Mouse (Mus musculus): ENCODE data around the gene Gpr37l1. TPM values are rescaled to one million over a fixed set of nuclear protein-coding genes. Genes with fewer than 3 reads are reported as not detected.
"Not testable (repeated sequence)": the region's sequence is repeated elsewhere in the genome, so short reads cannot be mapped to it uniquely, and the experiment has no call there.

Gpr37l1 gene
- polyA plus RNA-seq, 1 experiment, result 555 TPM

- Histone ChIP-seq H3K27ac (ENCODE audit: insufficient read depth, low read length) (no peak overlapping the region), H3K4me3 (replicated peaks; ENCODE audit: insufficient read depth, low read depth, low read length) (no peak overlapping the region), H3K4me1 (ENCODE audit: control insufficient read depth, insufficient read depth, low read length) (0 out of 2 replicates have a peak, but pooled peaks cover 6% of the 10 kb centered on the region), H3K27me3 (ENCODE audit: control insufficient read depth, insufficient read depth, low read length) (no peaks in the 10 kb centered on the region)
- DNase-seq, result no peak
- 24% methylated on average over 8 of the region's 8 CpGs for WGBS
- no peak for TF ChIP-seq POLR2A (IDR thresholded peaks at IDR 0.05; ENCODE audit: borderline replicate concordance, insufficient read depth, low read length)
- TF ChIP-seq CTCF (IDR thresholded peaks at IDR 0.05; ENCODE audit: borderline replicate concordance, insufficient read depth, low read depth, low read length), result no peak
Measured at GRCm38 (mm10) chr1:135125990-135126389, 41.5 kb downstream of the Gpr37l1 start.

GRCm38 (mm10) chr1:135124573-135125363, 42.7 kb downstream of the Gpr37l1 start:
- 98% methylated on average over 8 of the region's 8 CpGs for WGBS
- no peak for TF ChIP-seq CTCF (IDR thresholded peaks at IDR 0.05; ENCODE audit: borderline replicate concordance, insufficient read depth, low read depth, low read length)
- no peak for TF ChIP-seq POLR2A (IDR thresholded peaks at IDR 0.05; ENCODE audit: borderline replicate concordance, insufficient read depth, low read length)
- no peak overlapping the region for H3K4me3 ChIP-seq (replicated peaks; ENCODE audit: insufficient read depth, low read depth, low read length)

GRCm38 (mm10) chr1:135112661-135113060, 54.8 kb downstream of the Gpr37l1 start:
- no peaks in the 10 kb centered on the region for H3K4me1 ChIP-seq (ENCODE audit: control insufficient read depth, insufficient read depth, low read length)
- no peak overlapping the region for H3K27ac ChIP-seq (ENCODE audit: insufficient read depth, low read length)
- no peaks in the 10 kb centered on the region for H3K27me3 ChIP-seq (ENCODE audit: control insufficient read depth, insufficient read depth, low read length)
- no peak overlapping the region for H3K4me3 ChIP-seq (replicated peaks; ENCODE audit: insufficient read depth, low read depth, low read length)
- 11% methylated on average over 8 of the region's 8 CpGs for WGBS
- TF ChIP-seq POLR2A (IDR thresholded peaks at IDR 0.05; ENCODE audit: borderline replicate concordance, insufficient read depth, low read length) (no peak), CTCF (IDR thresholded peaks at IDR 0.05; ENCODE audit: borderline replicate concordance, insufficient read depth, low read depth, low read length) (peak; percentile 85)
- peak in 1 of 2 experiments; percentile 39 for DNase-seq

More at GRCm38 (mm10) chr1:135124573-135125363, 42.7 kb downstream of the Gpr37l1 start:
- H3K27me3 ChIP-seq (ENCODE audit: control insufficient read depth, insufficient read depth, low read length), result no peaks in the 10 kb centered on the region
- H3K4me1 ChIP-seq (ENCODE audit: control insufficient read depth, insufficient read depth, low read length), result 0 out of 2 replicates have a peak, but pooled peaks cover 6% of the 10 kb centered on the region
- DNase-seq, result no peak
- H3K27ac ChIP-seq (ENCODE audit: insufficient read depth, low read length), result no peak overlapping the region

- not testable (repeated sequence) for DNase-seq; H3K4me1 ChIP-seq (ENCODE audit: control insufficient read depth, insufficient read depth, low read length); H3K4me3 ChIP-seq (replicated peaks; ENCODE audit: insufficient read depth, low read depth, low read length); H3K27me3 ChIP-seq (ENCODE audit: control insufficient read depth, insufficient read depth, low read length); H3K27ac ChIP-seq (ENCODE audit: insufficient read depth, low read length)
- WGBS, result 77% methylated on average over 5 of the region's 5 CpGs
Measured at GRCm38 (mm10) chr1:135111271-135111670, 56.2 kb downstream of the Gpr37l1 start.

Other genes starting within 250 kb of the Gpr37l1 start
- 22.2 and 23.8 TPM in 2 replicates for gene Ppp1r12b, start 211.7 kb downstream of the Gpr37l1 start, polyA plus RNA-seq (2012; rRNA removed)
- gene Ube2t, start 205.1 kb downstream of the Gpr37l1 start, polyA plus RNA-seq (2012; rRNA removed), result 2.7 and 3.5 TPM in 2 replicates
- 2.9 and 3.0 TPM in 2 replicates for gene Lgr6, start 62.4 kb downstream of the Gpr37l1 start, polyA plus RNA-seq (2012; rRNA removed)
- 0.25 and 0.29 TPM in 2 replicates for gene Ptpn7, start 35.0 kb downstream of the Gpr37l1 start, polyA plus RNA-seq (2012; rRNA removed)
- 285 and 297 TPM in 2 replicates for gene Arl8a, start 20.9 kb downstream of the Gpr37l1 start, polyA plus RNA-seq (2012; rRNA removed)
- 0.34 and 0.63 TPM in 2 replicates for gene Elf3, start 90.9 kb upstream of the Gpr37l1 start, polyA plus RNA-seq (2012; rRNA removed)
- gene Rnpep, start 116.4 kb upstream of the Gpr37l1 start, polyA plus RNA-seq (2012; rRNA removed), result 54.2 and 54.4 TPM in 2 replicates
- gene Timm17a, start 146.1 kb upstream of the Gpr37l1 start, polyA plus RNA-seq (2012; rRNA removed), result 104 and 110 TPM in 2 replicates
- gene Lmod1, start 157.1 kb upstream of the Gpr37l1 start, polyA plus RNA-seq (2012; rRNA removed), result 0.47 and 0.59 TPM in 2 replicates
- 130 and 147 TPM in 2 replicates for gene Shisa4, start 207.6 kb upstream of the Gpr37l1 start, polyA plus RNA-seq (2012; rRNA removed)